Mouse (Mus musculus): ENCODE data around the gene Fam193b. TPM values are rescaled to one million over a fixed set of nuclear protein-coding genes. Genes with fewer than 3 reads are reported as not detected.
A peak's percentile ranks its signal among the peaks of the same experiment; 100 is the strongest.

Fam193b gene
- polyA plus RNA-seq, 1 experiment from 2014 or later: 24.9 TPM

DNA sequence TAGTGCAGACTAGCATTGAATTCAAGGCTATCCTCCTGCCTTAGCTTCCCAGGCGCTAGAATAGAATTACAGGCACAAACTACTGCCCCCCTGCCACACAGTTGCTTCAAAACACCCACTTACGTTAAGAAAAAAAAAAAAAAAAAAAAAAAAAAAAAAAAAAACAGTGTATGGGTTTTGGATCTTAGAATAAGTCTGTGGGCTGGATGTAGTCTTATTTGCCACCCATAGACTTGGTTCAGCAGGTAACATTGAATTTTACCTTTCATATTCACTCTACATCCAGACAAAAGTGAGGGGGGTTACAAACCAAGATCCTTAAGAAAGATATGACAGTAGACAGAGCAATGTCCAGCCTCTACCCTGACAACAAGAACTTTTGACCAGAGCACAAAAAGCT, 3.0 kb downstream of the Fam193b start:
- no peak for ATAC-seq (replicated peaks; ENCODE audit: low FRiP score, low read depth)
- Histone ChIP-seq H3K9ac (ENCODE audit: low read depth, low read length) (no peak overlapping the region), H3K4me2 (ENCODE audit: low read length) (no peak overlapping the region), H3K36me3 (ENCODE audit: insufficient read depth, low read length) (0 out of 2 replicates have a peak, but pooled peaks cover 4% of the 10 kb centered on the region), H3K9me3 (replicated peaks; ENCODE audit: low read length) (no peaks in the 10 kb centered on the region), H3K4me1 (replicated peaks; ENCODE audit: insufficient read depth, low read length) (peaks cover 12% of the 10 kb centered on the region), H3K27me3 (ENCODE audit: insufficient read depth, low read length) (no peaks in the 10 kb centered on the region), H3K4me3 (replicated peaks; ENCODE audit: low read depth, low read length) (no peak overlapping the region), H3K27ac (no peak overlapping the region)
- WGBS: 89% methylated on average over 2 of the region's 2 CpGs
- TF ChIP-seq CTCF (IDR thresholded peaks at IDR 0.05; ENCODE audit: low read depth): no peak
- DNase-seq (ENCODE audit: low spot score): no peak

DNA sequence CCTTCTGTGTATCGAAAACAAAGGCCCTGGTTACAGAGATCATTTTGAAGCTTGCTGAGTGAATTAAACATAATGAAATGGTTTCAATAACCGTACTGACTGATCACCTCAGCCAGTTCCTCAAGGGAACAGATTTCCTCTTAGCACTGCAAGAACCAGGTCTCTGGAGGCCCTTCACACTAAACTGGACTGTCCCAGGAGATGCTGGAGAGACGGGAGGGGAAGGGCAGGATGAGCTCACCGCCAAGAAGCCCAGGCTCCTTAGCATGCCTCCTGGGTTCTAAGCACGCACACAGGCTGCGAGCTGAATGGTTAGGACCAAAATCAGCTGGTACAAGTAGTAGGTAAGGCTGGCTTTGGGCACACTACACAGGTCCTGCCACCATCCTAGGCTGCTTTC, 3.9 kb downstream of the Fam193b start:
- H3K27ac ChIP-seq: no peak overlapping the region
- H3K27me3 ChIP-seq (ENCODE audit: insufficient read depth, low read length): no peaks in the 10 kb centered on the region
- 76% methylated on average over 6 of the region's 6 CpGs for WGBS
- no peak overlapping the region for H3K4me3 ChIP-seq (replicated peaks; ENCODE audit: low read depth, low read length)
- TF ChIP-seq CTCF (IDR thresholded peaks at IDR 0.05; ENCODE audit: low read depth): no peak
- H3K9me3 ChIP-seq (replicated peaks; ENCODE audit: low read length): no peaks in the 10 kb centered on the region
- H3K9ac ChIP-seq (ENCODE audit: low read depth, low read length): no peak overlapping the region
- no peak overlapping the region for H3K4me2 ChIP-seq (ENCODE audit: low read length)
- peaks cover 12% of the 10 kb centered on the region for H3K4me1 ChIP-seq (replicated peaks; ENCODE audit: insufficient read depth, low read length)
- H3K36me3 ChIP-seq (ENCODE audit: insufficient read depth, low read length): 0 out of 2 replicates have a peak, but pooled peaks cover 4% of the 10 kb centered on the region
- ATAC-seq (replicated peaks; ENCODE audit: low FRiP score, low read depth) (no peak), DNase-seq (ENCODE audit: low spot score) (no peak)

DNA sequence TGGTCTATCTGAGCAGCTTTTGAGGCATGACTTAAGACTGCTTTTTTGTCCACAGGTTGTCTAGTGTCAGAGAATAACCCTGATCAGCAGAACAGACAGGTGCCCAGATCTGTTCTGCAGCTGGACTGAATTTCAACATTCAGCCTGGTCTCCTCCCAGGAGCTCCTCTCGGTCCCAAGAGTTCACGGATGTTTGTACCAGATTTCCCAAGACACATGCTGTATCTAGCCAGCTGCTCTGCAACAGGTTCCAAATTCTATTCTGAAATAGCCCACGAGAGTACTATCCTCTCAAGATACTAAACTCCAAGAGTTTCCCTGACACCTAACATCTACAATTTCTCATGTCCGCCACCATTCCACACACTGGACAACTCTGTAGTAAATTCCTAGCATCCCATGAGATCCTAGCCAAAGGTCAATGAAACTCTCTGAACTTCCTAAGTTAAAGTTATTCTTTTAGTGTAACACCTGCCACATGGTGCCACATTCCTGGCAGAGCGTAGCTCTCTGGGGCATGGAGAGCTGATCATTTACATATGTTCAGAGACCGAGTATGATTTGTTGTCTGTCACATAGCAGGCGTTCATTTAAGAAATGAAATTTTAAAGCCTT, 7.5 kb downstream of the Fam193b start:
- no peak for DNase-seq (ENCODE audit: low spot score)
- Histone ChIP-seq H3K9me3 (replicated peaks; ENCODE audit: low read length) (no peaks in the 10 kb centered on the region), H3K27ac (peak overlapping the region; percentile 52), H3K27me3 (ENCODE audit: insufficient read depth, low read length) (no peaks in the 10 kb centered on the region), H3K36me3 (ENCODE audit: insufficient read depth, low read length) (0 out of 2 replicates have a peak, but pooled peaks cover 4% of the 10 kb centered on the region), H3K4me1 (replicated peaks; ENCODE audit: insufficient read depth, low read length) (no peaks in the 10 kb centered on the region), H3K9ac (ENCODE audit: low read depth, low read length) (no peak overlapping the region), H3K4me3 (replicated peaks; ENCODE audit: low read depth, low read length) (no peak overlapping the region), H3K4me2 (ENCODE audit: low read length) (no peak overlapping the region)
- no peak for TF ChIP-seq CTCF (IDR thresholded peaks at IDR 0.05; ENCODE audit: low read depth)
- 73% methylated on average over 7 of the region's 7 CpGs for WGBS
- ATAC-seq (replicated peaks; ENCODE audit: low FRiP score, low read depth): peak; percentile 63

DNA sequence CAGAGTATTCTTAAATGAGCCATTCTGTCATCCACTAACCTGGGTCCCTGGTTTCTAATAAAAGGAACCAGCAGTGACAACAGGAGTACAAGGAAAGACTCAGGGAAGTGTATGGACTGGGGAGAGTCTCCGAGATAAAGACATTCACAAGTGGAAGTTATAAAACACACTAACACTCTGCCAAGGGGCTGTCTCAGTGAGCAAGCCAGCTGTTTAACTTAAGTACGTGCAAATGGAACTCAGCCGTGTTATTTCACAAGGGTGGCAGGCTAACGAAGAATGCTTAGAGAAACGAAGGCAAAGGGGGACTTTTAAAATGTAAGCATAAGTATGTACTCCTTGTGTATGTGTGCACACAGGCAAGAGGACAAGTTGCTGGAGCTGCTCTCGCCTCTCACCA, 13.4 kb downstream of the Fam193b start:
- H3K9ac ChIP-seq (ENCODE audit: low read depth, low read length): no peak overlapping the region
- no peaks in the 10 kb centered on the region for H3K27me3 ChIP-seq (ENCODE audit: insufficient read depth, low read length)
- DNase-seq (ENCODE audit: low spot score) (no peak), ATAC-seq (replicated peaks; ENCODE audit: low FRiP score, low read depth) (no peak)
- TF ChIP-seq CTCF (IDR thresholded peaks at IDR 0.05; ENCODE audit: low read depth): no peak
- no peaks in the 10 kb centered on the region for H3K4me1 ChIP-seq (replicated peaks; ENCODE audit: insufficient read depth, low read length)
- no peaks in the 10 kb centered on the region for H3K9me3 ChIP-seq (replicated peaks; ENCODE audit: low read length)
- H3K4me2 ChIP-seq (ENCODE audit: low read length): no peak overlapping the region
- H3K27ac ChIP-seq: peak overlapping the region; percentile 42; the same call in 1 of the 2 replicates
- no peak overlapping the region for H3K4me3 ChIP-seq (replicated peaks; ENCODE audit: low read depth, low read length)
- 66% methylated on average over 6 of the region's 6 CpGs for WGBS
- peaks cover 24% of the 10 kb centered on the region for H3K36me3 ChIP-seq (ENCODE audit: insufficient read depth, low read length)

DNA sequence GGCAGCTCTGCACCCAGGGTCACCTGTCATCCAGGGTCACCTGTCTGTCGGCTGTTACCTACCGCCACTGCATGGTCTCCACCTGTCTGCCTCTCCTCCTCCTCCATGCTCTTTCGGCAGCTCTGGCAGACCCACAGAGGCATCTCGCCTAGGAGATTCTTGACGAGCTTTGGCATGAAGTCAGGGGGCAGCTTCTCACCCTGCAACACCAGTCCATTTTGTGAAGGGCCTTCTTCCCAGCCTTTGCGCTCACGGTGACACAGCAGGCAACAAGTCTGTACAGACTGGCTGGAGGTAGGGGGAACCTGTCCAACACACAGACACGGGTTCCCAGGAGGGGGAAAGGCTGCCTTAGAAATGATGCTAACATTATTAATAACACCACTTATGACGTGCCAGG, 15.0 kb downstream of the Fam193b start:
- H3K4me3 ChIP-seq (replicated peaks; ENCODE audit: low read depth, low read length): no peak overlapping the region
- H3K9ac ChIP-seq (ENCODE audit: low read depth, low read length): no peak overlapping the region
- no peaks in the 10 kb centered on the region for H3K4me1 ChIP-seq (replicated peaks; ENCODE audit: insufficient read depth, low read length)
- H3K27ac ChIP-seq: no peak overlapping the region
- H3K36me3 ChIP-seq (ENCODE audit: insufficient read depth, low read length): peaks cover 30% of the 10 kb centered on the region
- H3K9me3 ChIP-seq (replicated peaks; ENCODE audit: low read length): no peaks in the 10 kb centered on the region
- H3K27me3 ChIP-seq (ENCODE audit: insufficient read depth, low read length): no peaks in the 10 kb centered on the region
- no peak overlapping the region for H3K4me2 ChIP-seq (ENCODE audit: low read length)
- WGBS: 86% methylated on average over 9 of the region's 9 CpGs
- DNase-seq (ENCODE audit: low spot score): no peak
- TF ChIP-seq CTCF (IDR thresholded peaks at IDR 0.05; ENCODE audit: low read depth): no peak
- no peak for ATAC-seq (replicated peaks; ENCODE audit: low FRiP score, low read depth)

DNA sequence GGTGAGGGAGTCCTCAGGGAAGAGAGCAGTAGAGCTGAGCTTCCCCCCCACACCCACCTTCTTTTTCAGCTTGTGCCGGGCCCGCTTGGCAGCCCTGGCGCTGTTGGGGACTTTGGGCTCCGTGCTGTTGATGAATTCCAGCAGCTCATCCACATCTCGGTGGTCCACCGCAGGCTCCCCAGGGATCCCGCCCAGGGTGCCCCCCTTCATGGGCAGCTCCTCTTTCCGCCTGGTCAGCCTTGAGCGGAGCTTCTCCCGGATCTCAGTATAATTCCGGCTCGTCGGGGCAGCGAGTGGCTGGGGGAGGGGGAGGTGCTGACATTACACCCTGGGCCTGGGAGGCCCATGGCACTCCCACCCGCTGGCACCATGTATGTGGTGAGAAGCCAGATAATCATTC, 21.9 kb downstream of the Fam193b start:
- TF ChIP-seq CTCF (IDR thresholded peaks at IDR 0.05; ENCODE audit: low read depth): no peak
- no peaks in the 10 kb centered on the region for H3K27me3 ChIP-seq (ENCODE audit: insufficient read depth, low read length)
- H3K4me2 ChIP-seq (ENCODE audit: low read length): no peak overlapping the region
- H3K9ac ChIP-seq (ENCODE audit: low read depth, low read length): no peak overlapping the region
- H3K4me1 ChIP-seq (replicated peaks; ENCODE audit: insufficient read depth, low read length): no peaks in the 10 kb centered on the region
- peaks cover 33% of the 10 kb centered on the region for H3K36me3 ChIP-seq (ENCODE audit: insufficient read depth, low read length)
- ATAC-seq (replicated peaks; ENCODE audit: low FRiP score, low read depth) (peak; percentile 46), DNase-seq (ENCODE audit: low spot score) (peak; percentile 23)
- 68% methylated on average over 15 of the region's 15 CpGs for WGBS
- no peak overlapping the region for H3K4me3 ChIP-seq (replicated peaks; ENCODE audit: low read depth, low read length)
- no peak overlapping the region for H3K27ac ChIP-seq
- H3K9me3 ChIP-seq (replicated peaks; ENCODE audit: low read length): no peaks in the 10 kb centered on the region

DNA sequence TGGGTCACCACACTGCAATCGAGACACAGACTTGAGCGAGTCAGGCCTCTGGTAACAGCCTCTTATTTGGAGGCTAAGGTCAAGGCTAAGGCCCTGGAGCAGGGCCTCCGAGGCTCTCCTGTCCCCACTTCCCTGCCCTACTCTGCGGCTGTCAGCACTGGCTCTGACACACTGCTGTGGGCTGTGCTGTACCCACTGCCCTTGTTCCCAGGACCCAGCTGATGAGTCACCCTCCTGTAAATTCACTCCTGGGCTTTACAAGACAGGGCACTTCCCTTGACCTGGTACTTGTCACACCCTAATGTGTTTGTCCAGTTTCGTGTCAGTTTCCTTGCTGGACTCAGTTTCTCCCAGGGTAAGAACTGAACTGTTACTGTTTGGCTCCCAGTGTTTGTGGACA, 22.5 kb downstream of the Fam193b start:
- Histone ChIP-seq H3K4me2 (ENCODE audit: low read length) (no peak overlapping the region), H3K9ac (ENCODE audit: low read depth, low read length) (no peak overlapping the region), H3K9me3 (replicated peaks; ENCODE audit: low read length) (no peaks in the 10 kb centered on the region), H3K27ac (no peak overlapping the region), H3K27me3 (ENCODE audit: insufficient read depth, low read length) (no peaks in the 10 kb centered on the region), H3K4me3 (replicated peaks; ENCODE audit: low read depth, low read length) (no peak overlapping the region), H3K4me1 (replicated peaks; ENCODE audit: insufficient read depth, low read length) (no peaks in the 10 kb centered on the region), H3K36me3 (ENCODE audit: insufficient read depth, low read length) (peaks cover 29% of the 10 kb centered on the region)
- WGBS: 74% methylated on average over 5 of the region's 5 CpGs
- TF ChIP-seq CTCF (IDR thresholded peaks at IDR 0.05; ENCODE audit: low read depth): no peak
- DNase-seq (ENCODE audit: low spot score): no peak
- ATAC-seq (replicated peaks; ENCODE audit: low FRiP score, low read depth): no peak

Measured in kidney, postnatal 0 days (tissue).